Mouse (Mus musculus) common myeloid progenitor, adult 5-6 weeks (primary cell): ENCODE results near the gene Alkbh2. TPM values are rescaled to one million over a fixed set of nuclear protein-coding genes. Genes with fewer than 3 reads are reported as not detected.

Experiments used
- ATAC-seq: replicated peaks from 2 replicates; pipeline ENCODE4 v1.8.0; 2016; ENCODE audit warnings: low read depth, mild to moderate bottlenecking, moderate TSS enrichment, inconsistent platforms; ENCODE audit not compliant: poor library complexity, severe bottlenecking
- total RNA-seq: library from RNA; stranded (forward); fragments of 200-1000, 187-1606 nt; gene quantifications from 2 replicates; pipeline ENCODE4 v1.2.3, GENCODE M21; 2017

Alkbh2 gene
- total RNA-seq: 3.6 and 11.5 TPM in 2 replicates

DNA sequence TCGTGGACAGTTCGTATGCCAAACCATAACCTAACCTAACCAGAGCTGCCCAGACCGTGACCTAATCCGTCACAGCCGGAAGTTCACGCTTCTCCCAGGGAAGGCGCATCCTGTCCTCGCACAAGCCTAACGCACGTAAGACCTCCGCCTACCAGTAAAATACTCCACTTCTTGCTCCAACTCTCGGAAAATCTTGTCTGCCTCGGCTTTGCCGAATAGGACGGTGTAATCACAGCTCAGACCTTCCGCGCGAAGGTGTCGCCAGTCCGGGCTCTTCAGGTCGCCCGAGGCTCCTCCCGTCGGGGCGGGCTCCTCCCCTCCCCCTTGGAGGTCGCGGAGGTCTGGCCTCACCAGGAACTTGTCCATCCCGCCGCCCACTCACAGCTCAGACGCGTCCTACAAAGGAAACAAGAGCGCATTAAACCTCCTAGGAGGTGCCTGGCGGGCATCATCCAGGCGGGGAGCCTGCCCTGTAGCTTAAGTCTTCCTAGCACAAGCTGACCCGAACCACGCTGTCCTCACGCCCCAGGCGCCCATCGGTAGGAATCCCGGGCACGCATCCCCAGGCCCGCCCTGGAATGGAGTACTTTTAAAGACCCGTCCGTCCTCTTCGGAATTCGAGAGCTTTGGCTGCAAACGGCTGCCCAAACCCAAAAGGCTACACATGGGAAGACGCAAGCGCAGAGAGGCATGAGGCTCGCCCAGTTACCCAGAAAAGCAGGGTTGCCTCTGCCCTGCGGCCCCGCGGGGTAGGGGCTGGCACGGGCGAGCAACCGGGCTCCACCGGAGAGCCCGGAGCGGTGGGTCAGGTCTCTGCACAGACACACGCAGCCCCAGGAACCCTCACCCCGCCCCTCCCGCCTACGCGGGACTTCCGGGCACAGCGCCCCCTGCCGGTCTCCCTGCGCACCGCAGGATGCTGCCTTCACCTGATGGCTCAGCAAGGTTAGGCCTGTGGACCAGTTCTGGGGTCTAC, at the start of gene Alkbh2:
Alkbh2 (minus strand) TSS at position 845 of the 976 bp plus-strand sequence.
- ATAC-seq: peak; percentile 50

DNA sequence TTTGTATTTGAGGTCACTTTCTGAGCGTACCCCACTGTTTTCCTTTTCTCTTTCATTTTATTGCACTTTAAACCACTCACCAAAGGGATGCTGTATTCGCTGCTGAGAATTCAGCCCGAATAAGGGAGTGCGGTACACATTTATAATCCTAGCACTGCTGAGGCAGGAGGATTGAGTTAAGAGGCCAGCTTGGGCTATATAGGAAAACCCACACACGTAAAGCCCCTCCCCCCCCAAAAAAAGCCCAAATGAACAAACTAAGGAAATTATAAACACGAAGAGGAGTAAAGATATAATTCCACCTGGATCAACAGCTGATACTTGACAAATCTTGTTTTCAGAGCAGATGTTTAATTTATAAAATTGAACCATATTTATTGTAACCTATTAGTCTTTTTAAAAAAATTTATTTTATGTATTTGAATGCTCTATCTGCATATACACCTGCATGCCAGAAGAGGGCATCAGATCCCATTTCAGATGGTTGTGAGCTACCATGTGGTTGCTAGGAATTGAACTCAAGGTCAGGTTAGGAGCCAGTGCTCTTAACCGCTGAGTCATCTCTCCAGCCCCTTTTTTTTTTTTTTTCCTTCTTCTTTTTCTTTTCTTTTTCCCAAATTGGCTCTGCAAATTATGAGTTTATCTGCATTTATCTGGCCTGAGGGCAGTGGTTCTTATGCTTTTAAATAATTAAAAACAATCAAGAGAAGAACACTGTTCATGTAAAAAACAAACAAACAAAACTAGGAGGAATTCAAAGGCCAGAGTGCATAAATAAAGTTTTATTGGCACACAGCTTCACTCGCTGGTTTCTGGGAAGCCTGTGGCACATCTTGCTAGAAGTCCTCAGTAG, 48.8 kb upstream of the Alkbh2 start:
- ATAC-seq: no peak

DNA sequence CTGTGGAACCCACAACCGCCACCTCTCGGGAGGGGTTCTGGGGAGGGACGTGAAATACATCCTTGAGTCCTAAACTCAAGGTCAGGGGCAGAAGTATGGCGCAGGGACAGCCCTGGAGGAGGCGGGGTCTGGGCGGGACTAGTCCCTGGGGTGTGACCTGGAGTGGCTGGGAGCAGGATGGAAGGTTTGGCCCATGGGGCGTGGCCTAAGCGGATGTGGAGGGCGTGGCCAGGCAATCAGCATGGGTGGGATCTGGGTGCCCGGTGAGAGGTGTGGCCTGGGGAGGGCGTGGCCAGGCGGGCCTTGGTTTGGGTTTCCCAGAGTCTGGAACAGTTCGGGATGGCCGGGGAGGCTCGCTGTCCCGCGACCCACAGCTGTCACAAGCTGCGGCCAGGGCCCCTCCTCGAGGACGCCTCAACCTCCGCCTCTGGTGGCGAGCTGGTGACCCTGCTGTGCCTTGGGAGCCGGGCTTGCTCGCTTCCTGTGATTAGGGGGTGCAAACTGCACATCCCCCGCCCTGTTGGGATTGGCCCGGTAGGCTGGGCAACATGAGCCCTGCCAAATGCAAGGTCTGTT, 47.7 kb upstream of the Alkbh2 start:
- ATAC-seq: peak; percentile 96

DNA sequence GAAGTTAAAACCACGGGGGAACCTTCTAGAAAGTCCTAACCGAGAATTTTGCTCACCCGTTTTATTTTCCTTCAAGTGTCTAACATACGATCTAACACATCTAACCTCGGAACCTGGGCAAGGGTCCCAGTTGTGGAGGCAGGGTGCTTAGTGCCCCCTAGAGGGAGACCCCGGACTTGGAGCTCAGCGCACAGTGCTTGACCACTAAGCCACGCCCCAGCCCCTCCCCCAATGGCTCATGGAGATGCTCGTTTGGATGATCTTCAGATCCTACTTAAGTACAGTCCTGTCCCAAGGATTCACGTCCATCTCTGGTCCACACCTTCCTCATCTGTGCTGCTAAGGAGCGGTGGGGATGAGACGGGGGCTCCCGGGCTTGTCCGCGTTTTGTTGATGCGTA, 46.6 kb upstream of the Alkbh2 start:
- 0 out of 2 replicates have a peak, but pooled peaks have one; percentile 17 for ATAC-seq

DNA sequence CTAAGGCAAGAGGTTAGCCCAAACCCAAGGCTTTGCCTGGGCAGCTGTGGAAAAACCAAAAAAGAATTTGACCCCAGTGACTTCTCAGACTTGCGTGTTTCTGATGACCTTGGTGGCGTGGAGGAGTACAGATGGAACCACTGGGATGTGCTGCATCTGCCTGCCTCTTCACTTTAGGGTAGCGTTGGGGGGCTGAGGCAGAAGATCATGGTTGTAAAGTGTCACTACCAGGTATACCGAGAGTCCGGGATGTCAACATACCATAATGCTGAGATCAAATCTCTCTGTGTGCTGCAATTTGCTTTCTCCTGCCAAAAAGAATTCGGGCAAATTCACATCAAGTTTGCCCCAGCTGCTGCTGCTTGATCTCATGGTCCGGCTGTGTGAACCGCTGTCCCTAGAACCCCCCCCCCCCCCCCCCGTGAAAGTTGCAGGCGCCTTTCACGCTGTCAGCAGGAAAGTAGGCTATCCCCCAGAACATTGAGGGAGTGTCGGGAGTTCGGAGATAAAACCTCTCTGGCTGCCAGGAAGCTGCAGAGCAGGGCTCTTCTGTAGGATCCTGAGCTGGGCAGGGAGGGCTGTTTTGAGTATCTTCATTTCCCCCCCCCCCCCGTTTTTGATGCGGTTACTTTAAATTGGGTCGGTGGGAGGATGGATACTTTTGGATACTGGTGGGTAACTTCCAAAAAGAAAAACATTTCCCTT, 46.0 kb upstream of the Alkbh2 start:
- no peak for ATAC-seq

DNA sequence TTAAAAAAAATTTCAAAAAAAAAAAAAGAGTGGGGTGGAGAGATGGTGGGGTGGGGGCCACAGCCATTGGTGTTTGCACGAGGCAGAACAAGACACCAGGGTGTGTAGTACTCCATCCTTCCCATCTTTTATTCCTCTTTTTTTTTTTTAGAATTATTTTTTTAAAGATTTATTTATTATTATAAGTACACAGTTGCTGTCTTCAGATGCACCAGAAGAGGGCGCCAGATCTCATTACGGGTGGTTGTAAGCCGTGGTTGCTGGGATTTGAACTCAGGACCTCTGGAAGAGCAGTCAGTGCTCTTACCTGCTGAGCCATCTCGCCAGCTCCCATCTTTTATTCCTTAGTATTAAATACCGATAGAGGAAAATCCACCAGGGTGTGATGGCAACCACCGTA, 45.4 kb upstream of the Alkbh2 start:
- ATAC-seq: no peak

DNA sequence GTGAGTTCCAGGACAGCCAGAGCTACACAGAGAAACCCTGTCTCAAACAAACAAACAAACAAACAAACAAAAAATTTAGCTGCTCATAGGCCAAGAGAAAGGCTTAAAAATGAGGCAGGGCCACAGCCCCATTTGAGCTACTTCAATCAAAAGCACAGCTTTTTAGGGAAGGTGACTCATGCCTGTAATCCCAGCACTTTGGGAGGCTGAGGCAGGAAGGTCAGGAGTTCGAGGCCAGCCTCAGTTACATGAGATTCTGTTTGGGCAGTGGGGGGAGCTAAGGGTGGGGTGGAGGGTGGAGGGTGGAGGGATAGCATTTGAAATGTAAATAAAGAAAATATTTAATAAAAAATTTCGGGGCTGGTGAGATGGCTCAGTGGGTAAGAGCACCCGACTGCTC, 44.9 kb upstream of the Alkbh2 start:
- ATAC-seq: peak; percentile 60

DNA sequence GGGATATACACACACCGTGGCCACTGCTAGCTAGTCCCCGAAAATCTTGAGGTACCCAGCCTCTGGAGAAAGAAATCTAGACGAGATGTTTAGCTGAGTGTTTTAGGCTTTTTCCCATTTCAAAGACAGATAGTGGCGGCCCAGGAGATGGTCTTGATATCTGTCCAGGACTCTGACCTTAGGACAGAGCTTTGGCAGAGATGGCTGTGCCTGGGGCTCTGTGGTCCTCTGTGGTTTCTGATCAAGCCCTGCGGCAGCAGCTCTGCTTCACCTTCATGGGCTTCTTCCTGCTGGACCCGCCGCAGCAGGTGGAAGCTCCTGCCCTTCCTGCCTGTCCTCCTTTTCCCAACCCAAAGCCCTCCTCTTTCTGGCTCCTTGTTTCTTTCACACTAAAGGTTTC, 42.3 kb upstream of the Alkbh2 start:
- no peak for ATAC-seq

DNA sequence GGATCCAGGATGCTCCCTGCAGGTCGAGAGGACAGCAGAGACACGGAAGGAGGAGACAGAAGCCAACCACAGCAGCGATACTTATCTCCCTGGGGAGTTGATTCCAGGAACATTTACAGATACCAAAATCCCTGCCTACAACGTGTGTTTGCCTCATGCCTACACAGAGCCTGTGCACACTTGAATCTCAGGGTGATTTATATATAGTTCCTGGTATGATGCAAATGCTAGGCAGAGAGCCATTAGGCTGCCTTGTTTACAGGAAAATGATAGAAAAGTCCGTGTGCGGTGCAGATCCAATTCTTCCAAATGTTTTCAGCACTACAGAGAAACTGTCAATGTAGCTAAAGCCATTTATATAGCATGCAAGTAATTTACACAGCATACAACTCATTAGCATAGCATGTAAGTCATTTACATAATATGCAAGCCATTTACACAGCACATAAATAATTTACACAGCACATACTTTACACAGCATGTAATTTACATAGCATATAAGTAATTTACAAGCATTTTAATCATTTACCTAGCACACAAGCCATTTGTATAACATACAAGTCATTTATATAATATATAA, 35.2 kb upstream of the Alkbh2 start:
- no peak for ATAC-seq

DNA sequence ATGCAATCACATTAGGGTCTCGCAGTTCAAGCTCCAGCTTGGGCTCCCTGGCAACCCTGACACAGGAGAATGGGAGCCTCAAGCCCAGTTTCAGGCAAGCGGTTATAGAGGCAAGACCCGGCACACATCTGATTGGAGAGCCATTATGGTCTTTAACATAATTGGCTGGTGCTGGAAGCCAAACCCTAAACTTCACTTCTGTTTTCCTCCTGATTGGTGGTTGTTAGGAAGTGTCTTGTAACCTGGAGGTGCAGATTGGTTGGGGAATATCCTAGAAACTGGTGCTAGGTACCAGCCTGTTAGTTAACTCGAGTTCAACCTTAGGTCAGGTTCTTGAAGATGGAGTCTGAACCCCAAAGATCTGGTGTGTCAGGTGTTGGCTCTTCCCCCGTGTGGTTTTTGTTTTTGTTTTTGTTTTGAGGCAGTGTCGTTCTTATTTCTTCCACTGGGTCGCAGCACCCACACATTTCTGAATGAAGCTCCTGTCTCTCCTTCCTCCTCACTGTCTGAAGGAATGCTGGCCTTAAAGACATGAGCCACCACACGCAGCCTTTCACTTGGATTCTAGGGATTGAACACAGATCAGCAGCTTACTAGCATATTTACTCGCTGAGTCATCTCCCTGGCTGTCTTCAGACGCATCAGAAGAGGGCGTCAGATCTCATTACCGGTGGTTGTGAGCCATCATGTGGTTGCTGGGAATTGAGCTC, 34.2 kb upstream of the Alkbh2 start:
- ATAC-seq: no peak

DNA sequence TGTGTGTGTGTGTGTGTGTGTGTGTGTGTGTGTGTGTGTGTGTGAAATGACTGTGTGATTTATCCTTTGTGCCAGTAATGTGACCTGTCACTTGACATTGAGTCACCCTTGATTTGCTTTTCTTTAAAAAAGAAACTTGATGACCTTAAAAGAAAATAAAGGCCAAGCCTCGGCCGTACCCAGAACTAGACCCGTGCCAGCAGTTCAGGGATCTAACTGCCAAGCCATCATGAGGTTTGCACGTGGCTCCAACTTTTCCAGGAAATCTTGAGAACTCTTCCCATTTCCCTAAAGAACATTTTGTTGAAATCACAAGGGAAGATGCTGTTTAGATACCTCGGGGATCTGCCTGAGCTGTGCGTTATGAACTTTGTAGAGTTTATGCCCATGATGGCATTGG, 33.4 kb upstream of the Alkbh2 start:
- no peak for ATAC-seq

DNA sequence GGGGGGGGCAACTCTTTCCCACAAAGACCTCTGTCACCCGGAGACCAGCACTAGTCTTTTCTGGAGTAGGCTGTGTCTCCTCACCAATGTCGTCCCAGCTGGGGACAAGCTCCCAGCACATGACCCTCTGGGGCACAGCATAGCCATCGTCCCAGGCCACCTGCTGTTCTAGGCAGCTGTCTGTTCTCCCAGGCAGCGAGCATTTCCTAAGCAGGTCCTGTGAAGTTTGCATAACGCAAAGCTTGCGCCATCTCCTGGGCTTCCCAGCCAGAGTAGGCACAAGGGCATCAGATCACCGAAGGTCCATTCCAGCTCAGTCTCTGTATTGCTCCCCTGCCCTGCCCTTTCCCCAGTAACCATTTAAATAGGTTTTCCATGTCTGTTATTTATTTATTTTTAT, 29.2 kb upstream of the Alkbh2 start:
- no peak for ATAC-seq

DNA sequence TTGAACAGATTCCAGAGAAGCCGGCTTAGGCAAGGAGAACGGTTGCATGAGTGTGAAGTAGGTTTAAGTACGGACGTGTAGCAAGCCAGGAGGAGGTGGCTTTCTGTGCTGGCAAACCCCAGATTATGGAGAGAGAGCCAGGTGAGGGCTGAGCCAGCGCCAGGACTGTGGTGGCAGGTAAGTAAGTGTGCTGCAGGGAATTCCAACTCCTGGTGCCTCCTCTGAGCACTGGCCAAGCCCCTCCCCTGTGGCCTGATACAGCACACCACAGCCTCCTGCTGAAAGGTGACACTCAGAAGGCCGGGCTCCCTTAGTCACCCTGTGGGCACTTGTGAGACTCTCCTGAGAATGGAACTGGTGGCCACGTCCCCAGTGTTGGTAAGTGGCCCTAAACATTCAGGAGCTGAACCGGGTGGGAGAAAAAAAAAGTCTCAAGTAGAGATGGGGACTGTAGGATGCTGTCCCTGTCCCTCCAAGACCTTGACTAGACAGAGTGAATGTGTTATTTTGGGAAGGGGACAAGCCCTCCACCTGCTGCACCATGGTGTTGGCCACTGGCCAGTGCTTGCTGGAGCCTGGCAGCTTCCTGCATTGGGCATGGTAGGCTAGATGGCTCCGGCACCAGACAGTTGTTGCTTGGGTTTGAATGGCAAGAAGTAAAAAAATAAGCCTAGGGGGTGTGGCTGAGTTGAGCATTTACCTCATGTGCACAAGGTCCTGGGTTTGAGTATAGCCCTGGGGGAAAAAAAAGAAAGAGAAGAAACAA, 27.3 kb upstream of the Alkbh2 start:
- ATAC-seq: no peak

DNA sequence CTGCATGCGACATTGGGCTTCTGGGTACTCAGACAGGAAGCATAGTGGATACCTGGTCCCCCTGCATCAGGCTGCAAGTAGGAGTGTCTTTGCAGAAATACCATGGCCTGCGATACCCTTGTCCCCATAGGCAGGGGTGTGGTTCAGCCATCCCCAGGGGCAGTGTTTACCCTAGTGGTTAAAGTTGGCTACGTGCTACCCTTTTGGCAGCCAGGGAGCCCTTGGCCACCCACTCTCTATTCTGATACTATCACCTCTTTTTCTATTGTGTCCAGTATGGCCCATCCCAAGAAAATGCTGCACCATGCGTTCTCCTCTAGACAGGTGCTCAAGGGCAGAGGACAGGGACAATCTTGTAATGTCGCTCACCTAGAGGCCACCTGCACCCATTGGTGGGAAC, 26.7 kb upstream of the Alkbh2 start:
- ATAC-seq: no peak

DNA sequence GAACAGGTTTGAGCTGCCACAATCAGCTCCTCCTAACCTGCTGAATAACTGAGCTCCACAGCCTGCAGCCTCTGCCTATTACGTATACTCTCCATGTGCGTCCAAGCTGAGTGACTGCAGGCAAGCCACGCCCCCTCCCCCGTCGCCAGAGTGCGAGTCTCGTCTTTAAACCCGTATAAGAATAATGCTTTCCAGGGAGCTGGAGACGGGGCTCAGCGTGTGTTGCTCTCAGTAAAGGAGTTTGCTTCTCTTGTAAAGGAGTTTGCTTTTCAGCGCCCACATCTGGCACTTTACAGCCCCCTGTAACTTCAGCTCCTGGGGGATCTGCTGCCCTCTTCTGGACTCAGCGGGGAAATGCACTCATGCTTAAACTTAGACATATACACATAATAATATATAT, 25.5 kb upstream of the Alkbh2 start:
- ATAC-seq: peak; percentile 50; the same call in 1 of the 2 replicates

DNA sequence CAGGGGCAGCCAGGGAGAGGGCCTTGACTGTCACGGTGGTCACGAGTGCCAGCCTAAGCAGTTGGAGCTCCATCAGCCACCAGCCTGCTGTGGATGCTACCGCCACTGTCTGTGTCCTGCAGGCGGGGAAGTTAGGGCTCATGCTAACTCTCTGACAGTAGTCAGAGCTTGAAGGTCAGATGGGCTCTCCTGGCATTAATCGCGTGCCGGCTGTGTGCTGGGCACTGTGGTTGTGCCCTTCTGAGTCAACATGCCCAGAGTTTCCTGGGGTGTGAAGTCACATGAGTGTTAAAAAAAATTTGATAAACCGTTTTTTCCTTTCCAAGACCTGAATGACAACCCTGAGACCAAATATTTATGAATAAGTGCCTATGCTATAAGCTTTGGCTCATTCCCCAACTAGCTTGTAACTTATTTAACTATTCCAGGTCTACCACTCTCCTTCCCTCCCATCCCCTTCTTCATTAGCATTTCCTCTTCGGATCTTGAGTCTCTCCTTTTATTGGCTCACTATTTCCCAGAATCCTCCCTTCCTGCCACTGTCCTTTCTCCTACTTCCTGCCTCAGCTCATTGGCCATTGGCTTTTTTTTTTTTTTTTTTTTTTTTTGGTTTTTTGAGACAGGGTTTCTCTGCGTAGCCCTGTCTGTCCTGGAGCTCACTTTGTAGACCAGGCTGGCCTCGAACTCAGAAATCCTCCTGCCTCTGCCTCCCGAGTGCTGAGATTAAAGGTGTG, 24.5 kb upstream of the Alkbh2 start:
- no peak for ATAC-seq

DNA sequence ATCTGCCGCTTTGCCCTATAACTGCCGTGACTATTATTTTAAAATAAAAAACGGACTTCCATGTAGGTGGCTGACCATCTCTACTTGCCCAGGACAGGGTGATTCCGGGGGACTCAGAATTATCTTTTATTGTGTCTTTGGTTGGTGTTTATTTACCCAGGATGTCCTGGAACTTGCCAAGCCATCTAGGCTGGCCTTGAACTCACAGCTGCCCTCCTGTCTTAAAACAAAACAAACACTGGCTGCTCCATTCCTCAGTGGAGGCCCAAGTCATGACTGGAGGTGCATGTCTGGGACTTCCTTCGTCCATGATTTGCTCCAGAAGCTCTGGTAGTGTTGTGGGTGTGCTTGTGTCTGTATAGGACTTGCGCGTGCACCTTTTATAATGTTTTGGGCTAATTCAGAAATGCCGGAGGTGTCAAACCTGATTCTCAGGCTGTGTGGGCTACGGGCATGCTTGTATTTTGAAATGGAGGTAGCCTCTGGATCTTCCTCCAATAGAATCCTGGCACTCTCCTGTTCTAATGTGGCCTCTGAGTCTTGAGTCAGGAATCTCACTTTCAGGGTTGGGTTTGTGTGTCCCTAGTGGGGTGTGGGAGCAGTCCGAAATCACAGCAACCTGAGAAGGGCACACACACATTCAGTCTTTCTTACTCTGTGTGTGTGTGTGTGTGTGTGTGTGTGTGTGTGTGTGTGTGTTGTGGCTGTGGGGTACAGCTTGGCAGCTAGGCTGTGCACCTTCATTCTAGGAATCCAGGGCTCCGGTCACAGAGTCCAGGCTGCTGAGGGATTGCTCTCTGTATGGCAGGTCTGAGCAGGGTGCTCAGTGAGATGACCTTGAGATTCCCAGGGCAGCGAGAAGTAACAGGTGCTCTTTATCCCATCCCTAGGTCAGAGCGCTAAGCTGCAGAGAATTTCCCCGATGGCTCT, 19.3 kb upstream of the Alkbh2 start:
- ATAC-seq: no peak
